Mouse (Mus musculus): ENCODE results near the gene Glod4.

DNA sequence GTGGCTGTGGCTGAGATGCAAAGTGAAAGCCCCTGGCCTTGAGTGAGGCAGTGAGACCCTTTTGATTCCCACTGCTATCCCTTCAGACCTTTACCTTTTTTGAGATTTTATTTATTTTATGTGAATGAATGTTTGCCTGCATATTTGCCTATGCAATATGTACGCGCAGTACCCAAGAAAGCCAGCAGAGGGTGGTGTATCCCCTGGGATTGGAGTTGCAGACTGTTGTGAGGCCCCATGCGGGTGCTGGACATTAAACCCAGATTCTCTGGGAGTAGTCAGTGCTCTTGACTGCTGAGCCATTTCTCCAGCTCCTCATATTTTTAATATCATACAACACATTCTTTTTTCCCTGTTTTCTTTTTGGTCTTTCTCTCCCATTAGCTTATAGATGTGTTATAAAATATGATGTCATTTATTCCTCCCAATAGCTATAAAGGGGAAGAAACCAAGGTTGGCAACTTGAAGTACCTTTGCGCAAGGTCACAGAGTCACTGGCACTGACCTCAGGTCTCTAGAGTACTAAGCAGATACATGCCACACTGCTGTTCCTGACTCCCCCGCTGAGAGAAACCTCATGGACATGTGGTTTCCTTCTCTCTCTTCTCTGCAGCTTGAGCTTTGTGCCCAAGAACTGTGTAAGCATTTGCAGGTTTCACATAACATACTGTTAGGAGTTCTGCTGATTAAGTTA lies 157.5 kb downstream of the Glod4 start:
- TF ChIP-seq CTCF (IDR thresholded peaks at IDR 0.05; ENCODE audit: extremely low read depth, insufficient read depth, insufficient read length, insufficient replicate concordance) (peak; percentile 46; the same call in 1 of the 2 replicates), POLR2A (IDR thresholded peaks at IDR 0.05; ENCODE audit: low read depth, low read length) (no peak)

Data from spleen, adult 2 months (tissue).